Mouse (Mus musculus): ENCODE data around the gene Grk2. TPM values are rescaled to one million over a fixed set of nuclear protein-coding genes. Genes with fewer than 3 reads are reported as not detected.

The Grk2 gene
- polyA plus RNA-seq, 1 experiment: 541 TPM

GRCm38 (mm10) chr19:4304871-4305321, 1.1 kb downstream of the Grk2 start:
- peak overlapping the region; percentile 98 for H3K4me3 ChIP-seq (replicated peaks)
- no peaks in the 10 kb centered on the region for H3K9me3 ChIP-seq
- peaks cover 5% of the 10 kb centered on the region for H3K27me3 ChIP-seq (replicated peaks)
- peaks cover 15% of the 10 kb centered on the region for H3K36me3 ChIP-seq (replicated peaks; ENCODE audit: low read length)
- peaks cover 65% of the 10 kb centered on the region for H3K4me1 ChIP-seq
- no peak for TF ChIP-seq FLI1 (IDR thresholded peaks at IDR 0.05; ENCODE audit: low read length)
- TF ChIP-seq GATA1 (IDR thresholded peaks at IDR 0.05; ENCODE audit: borderline replicate concordance, low read length): no peak

- Histone ChIP-seq H3K27me3 (replicated peaks) (peaks cover 5% of the 10 kb centered on the region), H3K9me3 (no peaks in the 10 kb centered on the region), H3K4me1 (peaks cover 65% of the 10 kb centered on the region), H3K36me3 (replicated peaks; ENCODE audit: low read length) (peaks cover 17% of the 10 kb centered on the region), H3K4me3 (replicated peaks) (peak overlapping the region; percentile 98)
- TF ChIP-seq GATA1 (IDR thresholded peaks at IDR 0.05; ENCODE audit: borderline replicate concordance, low read length) (no peak), FLI1 (IDR thresholded peaks at IDR 0.05; ENCODE audit: low read length) (no peak)
Observed at GRCm38 (mm10) chr19:4304251-4304821, 1.7 kb downstream of the Grk2 start.

GRCm38 (mm10) chr19:4303640-4303995, 2.4 kb downstream of the Grk2 start:
- Histone ChIP-seq H3K4me1 (peaks cover 72% of the 10 kb centered on the region), H3K9me3 (no peaks in the 10 kb centered on the region), H3K27me3 (replicated peaks) (peaks cover 5% of the 10 kb centered on the region), H3K4me3 (replicated peaks) (peak overlapping the region; percentile 89), H3K36me3 (replicated peaks; ENCODE audit: low read length) (peaks cover 24% of the 10 kb centered on the region)
- TF ChIP-seq FLI1 (IDR thresholded peaks at IDR 0.05; ENCODE audit: low read length) (no peak), GATA1 (IDR thresholded peaks at IDR 0.05; ENCODE audit: borderline replicate concordance, low read length) (no peak)

- no peaks in the 10 kb centered on the region for H3K9me3 ChIP-seq
- TF ChIP-seq GATA1 (IDR thresholded peaks at IDR 0.05; ENCODE audit: borderline replicate concordance, low read length): no peak
- no peak for TF ChIP-seq FLI1 (IDR thresholded peaks at IDR 0.05; ENCODE audit: low read length)
- peaks cover 28% of the 10 kb centered on the region for H3K36me3 ChIP-seq (replicated peaks; ENCODE audit: low read length)
- peaks cover 77% of the 10 kb centered on the region for H3K4me1 ChIP-seq
- peaks cover 5% of the 10 kb centered on the region for H3K27me3 ChIP-seq (replicated peaks)
- peak overlapping the region; percentile 89 for H3K4me3 ChIP-seq (replicated peaks)
Observed at GRCm38 (mm10) chr19:4302936-4303639, 2.9 kb downstream of the Grk2 start.

- Histone ChIP-seq H3K4me3 (replicated peaks) (peak overlapping the region; percentile 89), H3K36me3 (replicated peaks; ENCODE audit: low read length) (peaks cover 35% of the 10 kb centered on the region), H3K9me3 (no peaks in the 10 kb centered on the region), H3K4me1 (peaks cover 88% of the 10 kb centered on the region), H3K27me3 (replicated peaks) (peaks cover 1% of the 10 kb centered on the region)
- TF ChIP-seq FLI1 (IDR thresholded peaks at IDR 0.05; ENCODE audit: low read length): no peak
- TF ChIP-seq GATA1 (IDR thresholded peaks at IDR 0.05; ENCODE audit: borderline replicate concordance, low read length): no peak
Observed at GRCm38 (mm10) chr19:4301735-4302651, 4.0 kb downstream of the Grk2 start.

GRCm38 (mm10) chr19:4300852-4301734, 4.9 kb downstream of the Grk2 start:
- Histone ChIP-seq H3K4me3 (replicated peaks) (peak overlapping the region; percentile 89), H3K27me3 (replicated peaks) (no peaks in the 10 kb centered on the region), H3K36me3 (replicated peaks; ENCODE audit: low read length) (peaks cover 43% of the 10 kb centered on the region), H3K4me1 (peaks cover 91% of the 10 kb centered on the region), H3K9me3 (no peaks in the 10 kb centered on the region)
- TF ChIP-seq GATA1 (IDR thresholded peaks at IDR 0.05; ENCODE audit: borderline replicate concordance, low read length) (no peak), FLI1 (IDR thresholded peaks at IDR 0.05; ENCODE audit: low read length) (no peak)

- peaks cover 99% of the 10 kb centered on the region for H3K4me1 ChIP-seq
- TF ChIP-seq GATA1 (IDR thresholded peaks at IDR 0.05; ENCODE audit: borderline replicate concordance, low read length) (no peak), FLI1 (IDR thresholded peaks at IDR 0.05; ENCODE audit: low read length) (no peak)
- H3K27me3 ChIP-seq (replicated peaks): no peaks in the 10 kb centered on the region
- peaks cover 52% of the 10 kb centered on the region for H3K36me3 ChIP-seq (replicated peaks; ENCODE audit: low read length)
- H3K9me3 ChIP-seq: no peaks in the 10 kb centered on the region
- peak overlapping the region; percentile 89 for H3K4me3 ChIP-seq (replicated peaks)
Observed at GRCm38 (mm10) chr19:4300271-4300704, 5.7 kb downstream of the Grk2 start.

- Histone ChIP-seq H3K27me3 (replicated peaks) (no peaks in the 10 kb centered on the region), H3K36me3 (replicated peaks; ENCODE audit: low read length) (peaks cover 53% of the 10 kb centered on the region), H3K9me3 (no peaks in the 10 kb centered on the region), H3K4me3 (replicated peaks) (peak overlapping the region; percentile 89), H3K4me1 (peaks cover 100% of the 10 kb centered on the region)
- TF ChIP-seq GATA1 (IDR thresholded peaks at IDR 0.05; ENCODE audit: borderline replicate concordance, low read length) (no peak), FLI1 (IDR thresholded peaks at IDR 0.05; ENCODE audit: low read length) (no peak)
Observed at GRCm38 (mm10) chr19:4299574-4300270, 6.3 kb downstream of the Grk2 start.

All from megakaryocyte, embryonic 14.5 days (primary cell).